Mouse (Mus musculus): Measurements from ENCODE around the gene Myo1d. TPM values are rescaled to one million over a fixed set of nuclear protein-coding genes. Genes with fewer than 3 reads are reported as not detected.

Myo1d gene
- polyA plus RNA-seq, 1 experiment: 6.4 TPM

- Histone ChIP-seq H3K4me3 (replicated peaks; ENCODE audit: control insufficient read depth, low read depth, low read length) (no peak overlapping the region), H3K27ac (ENCODE audit: control insufficient read depth, insufficient read depth, low read depth, low read length, poor library complexity) (no peak overlapping the region), H3K4me1 (ENCODE audit: control insufficient read depth, insufficient read depth, low read length) (no peaks in the 10 kb centered on the region; the same call in 1 of the 2 replicates)
- 89% methylated on average over 1 of the region's 1 CpGs for WGBS
- TF ChIP-seq CTCF (IDR thresholded peaks at IDR 0.05; ENCODE audit: control insufficient read depth, insufficient read depth, low read length): no peak
- TF ChIP-seq POLR2A (IDR thresholded peaks at IDR 0.05; ENCODE audit: borderline replicate concordance, control insufficient read depth, low read depth, low read length): no peak
These were observed 66.1 kb downstream of the Myo1d start for GRCm38 (mm10) chr11:80713705-80714104.

DNA sequence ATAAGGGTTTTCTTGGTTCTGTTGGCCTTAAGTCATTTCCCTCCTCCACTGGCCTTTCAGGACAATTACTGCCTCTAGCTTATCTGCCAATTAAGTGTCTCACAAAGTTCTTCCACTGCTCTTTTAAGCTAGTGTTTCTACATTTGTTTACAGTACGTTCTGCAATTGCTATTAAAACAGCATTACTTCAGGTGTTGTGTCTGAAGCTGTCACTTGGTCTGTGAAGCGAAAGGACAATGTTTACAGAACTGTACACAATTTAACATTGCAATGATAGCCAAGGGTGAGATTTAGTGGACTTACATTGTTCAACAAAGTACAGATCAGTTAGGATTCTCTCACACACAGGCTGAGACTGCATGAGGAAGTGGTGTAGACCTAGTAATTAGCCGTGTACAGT lies 67.6 kb downstream of the Myo1d start:
- H3K27ac ChIP-seq (ENCODE audit: control insufficient read depth, insufficient read depth, low read depth, low read length, poor library complexity): no peak overlapping the region
- 60% methylated on average over 3 of the region's 3 CpGs for WGBS
- no peak for TF ChIP-seq CTCF (IDR thresholded peaks at IDR 0.05; ENCODE audit: control insufficient read depth, insufficient read depth, low read length)
- no peak for TF ChIP-seq POLR2A (IDR thresholded peaks at IDR 0.05; ENCODE audit: borderline replicate concordance, control insufficient read depth, low read depth, low read length)
- H3K4me3 ChIP-seq (replicated peaks; ENCODE audit: control insufficient read depth, low read depth, low read length): no peak overlapping the region
- H3K4me1 ChIP-seq (ENCODE audit: control insufficient read depth, insufficient read depth, low read length): no peaks in the 10 kb centered on the region; the same call in 1 of the 2 replicates

GRCm38 (mm10) chr11:80711336-80711735 lies 68.5 kb downstream of the Myo1d start:
- TF ChIP-seq CTCF (IDR thresholded peaks at IDR 0.05; ENCODE audit: control insufficient read depth, insufficient read depth, low read length): no peak
- no peak for TF ChIP-seq POLR2A (IDR thresholded peaks at IDR 0.05; ENCODE audit: borderline replicate concordance, control insufficient read depth, low read depth, low read length)
- 39% methylated on average over 6 of the region's 6 CpGs for WGBS

GRCm38 (mm10) chr11:80700611-80701010 lies 79.2 kb downstream of the Myo1d start:
- no peak overlapping the region for H3K27ac ChIP-seq (ENCODE audit: control insufficient read depth, insufficient read depth, low read depth, low read length, poor library complexity)
- no peaks in the 10 kb centered on the region; the same call in 1 of the 2 replicates for H3K4me1 ChIP-seq (ENCODE audit: control insufficient read depth, insufficient read depth, low read length)
- WGBS: 47% methylated on average over 4 of the region's 4 CpGs
- TF ChIP-seq POLR2A (IDR thresholded peaks at IDR 0.05; ENCODE audit: borderline replicate concordance, control insufficient read depth, low read depth, low read length) (no peak), CTCF (IDR thresholded peaks at IDR 0.05; ENCODE audit: control insufficient read depth, insufficient read depth, low read length) (no peak)
- H3K4me3 ChIP-seq (replicated peaks; ENCODE audit: control insufficient read depth, low read depth, low read length): no peak overlapping the region

More at GRCm38 (mm10) chr11:80711336-80711735, 68.5 kb downstream of the Myo1d start:
- Histone ChIP-seq H3K4me1 (ENCODE audit: control insufficient read depth, insufficient read depth, low read length) (no peaks in the 10 kb centered on the region; the same call in 1 of the 2 replicates), H3K4me3 (replicated peaks; ENCODE audit: control insufficient read depth, low read depth, low read length) (no peak overlapping the region), H3K27ac (ENCODE audit: control insufficient read depth, insufficient read depth, low read depth, low read length, poor library complexity) (no peak overlapping the region)

GRCm38 (mm10) chr11:80698721-80699120 lies 81.1 kb downstream of the Myo1d start:
- Histone ChIP-seq H3K4me1 (ENCODE audit: control insufficient read depth, insufficient read depth, low read length) (no peaks in the 10 kb centered on the region; the same call in 1 of the 2 replicates), H3K27ac (ENCODE audit: control insufficient read depth, insufficient read depth, low read depth, low read length, poor library complexity) (no peak overlapping the region), H3K4me3 (replicated peaks; ENCODE audit: control insufficient read depth, low read depth, low read length) (no peak overlapping the region)
- TF ChIP-seq POLR2A (IDR thresholded peaks at IDR 0.05; ENCODE audit: borderline replicate concordance, control insufficient read depth, low read depth, low read length): no peak
- TF ChIP-seq CTCF (IDR thresholded peaks at IDR 0.05; ENCODE audit: control insufficient read depth, insufficient read depth, low read length): no peak
- 67% methylated on average over 3 of the region's 3 CpGs for WGBS

- 4% methylated on average over 4 of the region's 4 CpGs for WGBS
- no peak for TF ChIP-seq CTCF (IDR thresholded peaks at IDR 0.05; ENCODE audit: control insufficient read depth, insufficient read depth, low read length)
- TF ChIP-seq POLR2A (IDR thresholded peaks at IDR 0.05; ENCODE audit: borderline replicate concordance, control insufficient read depth, low read depth, low read length): no peak
- H3K4me3 ChIP-seq (replicated peaks; ENCODE audit: control insufficient read depth, low read depth, low read length): no peak overlapping the region
These were observed 83.5 kb downstream of the Myo1d start for GRCm38 (mm10) chr11:80696350-80696749.

GRCm38 (mm10) chr11:80684603-80685002 lies 95.2 kb downstream of the Myo1d start:
- 82% methylated on average over 5 of the region's 5 CpGs for WGBS
- TF ChIP-seq CTCF (IDR thresholded peaks at IDR 0.05; ENCODE audit: control insufficient read depth, insufficient read depth, low read length) (no peak), POLR2A (IDR thresholded peaks at IDR 0.05; ENCODE audit: borderline replicate concordance, control insufficient read depth, low read depth, low read length) (no peak)
- no peak overlapping the region for H3K4me3 ChIP-seq (replicated peaks; ENCODE audit: control insufficient read depth, low read depth, low read length)
- H3K4me1 ChIP-seq (ENCODE audit: control insufficient read depth, insufficient read depth, low read length): no peaks in the 10 kb centered on the region; the same call in 1 of the 2 replicates
- no peak overlapping the region for H3K27ac ChIP-seq (ENCODE audit: control insufficient read depth, insufficient read depth, low read depth, low read length, poor library complexity)

More at GRCm38 (mm10) chr11:80696350-80696749, 83.5 kb downstream of the Myo1d start:
- no peak overlapping the region for H3K27ac ChIP-seq (ENCODE audit: control insufficient read depth, insufficient read depth, low read depth, low read length, poor library complexity)
- no peaks in the 10 kb centered on the region for H3K4me1 ChIP-seq (ENCODE audit: control insufficient read depth, insufficient read depth, low read length)

DNA sequence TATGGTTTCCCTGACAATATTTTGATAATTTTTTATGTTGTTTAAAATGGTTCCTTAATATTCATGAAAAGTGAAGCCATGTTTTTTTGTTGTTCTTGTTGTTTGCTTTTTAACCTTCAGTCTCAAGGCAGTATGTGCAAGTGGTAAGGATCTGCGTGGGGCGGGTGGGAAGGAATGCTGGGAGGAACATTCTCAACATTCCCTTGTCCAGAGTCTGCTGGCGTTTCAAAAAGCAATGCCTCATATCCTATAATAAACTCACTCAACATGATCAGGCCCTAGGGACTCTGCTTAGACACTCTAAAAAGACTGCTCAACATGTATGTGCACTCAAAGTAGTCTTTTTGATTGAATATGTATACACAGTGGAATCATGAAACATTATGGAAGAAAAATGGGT lies 97.1 kb downstream of the Myo1d start:
- H3K4me3 ChIP-seq (replicated peaks; ENCODE audit: control insufficient read depth, low read depth, low read length): no peak overlapping the region
- 82% methylated on average over 3 of the region's 3 CpGs for WGBS
- no peak overlapping the region for H3K27ac ChIP-seq (ENCODE audit: control insufficient read depth, insufficient read depth, low read depth, low read length, poor library complexity)
- TF ChIP-seq POLR2A (IDR thresholded peaks at IDR 0.05; ENCODE audit: borderline replicate concordance, control insufficient read depth, low read depth, low read length) (no peak), CTCF (IDR thresholded peaks at IDR 0.05; ENCODE audit: control insufficient read depth, insufficient read depth, low read length) (no peak)
- H3K4me1 ChIP-seq (ENCODE audit: control insufficient read depth, insufficient read depth, low read length): no peaks in the 10 kb centered on the region; the same call in 1 of the 2 replicates

- 78% methylated on average over 7 of the region's 7 CpGs for WGBS
- no peaks in the 10 kb centered on the region for H3K4me1 ChIP-seq (ENCODE audit: control insufficient read depth, insufficient read depth, low read length)
- H3K4me3 ChIP-seq (replicated peaks; ENCODE audit: control insufficient read depth, low read depth, low read length): no peak overlapping the region
- no peak for TF ChIP-seq POLR2A (IDR thresholded peaks at IDR 0.05; ENCODE audit: borderline replicate concordance, control insufficient read depth, low read depth, low read length)
- no peak for TF ChIP-seq CTCF (IDR thresholded peaks at IDR 0.05; ENCODE audit: control insufficient read depth, insufficient read depth, low read length)
- H3K27ac ChIP-seq (ENCODE audit: control insufficient read depth, insufficient read depth, low read depth, low read length, poor library complexity): no peak overlapping the region; the same call in 1 of the 2 replicates
These were observed 106.8 kb downstream of the Myo1d start for GRCm38 (mm10) chr11:80673013-80673412.
